Mouse (Mus musculus) hematopoietic stem cell, adult 5-6 weeks (primary cell): ENCODE measurements around the gene Dtnbp1. TPM values are rescaled to one million over a fixed set of nuclear protein-coding genes. Genes with fewer than 3 reads are reported as not detected.

Source experiments
- ATAC-seq, 2 experiments: fragments of 125-278 bp in 1 of 2; replicated peaks in 1 of 2; 2 replicates each; pipeline ENCODE4 v1.8.0; 2016 to 2017; ENCODE audit warnings: inconsistent platforms in 2 of 2, mild to moderate bottlenecking in 2 of 2, moderate number of reproducible peaks in 2 of 2, low read depth in 1 of 2, moderate TSS enrichment in 1 of 2; ENCODE audit not compliant: low FRiP score in 2 of 2, poor library complexity in 2 of 2, severe bottlenecking in 2 of 2, insufficient read depth in 1 of 2, low TSS enrichment in 1 of 2
- total RNA-seq: library from RNA; stranded (forward); fragments of 172-1452, 232-1000 nt; gene quantifications from 2 replicates; pipeline ENCODE4 v1.2.3, GENCODE M21; 2017

The Dtnbp1 gene
- total RNA-seq, 1 experiment from 2014 or later, result 121 TPM

- ATAC-seq, result no peak
Observed at GRCm38 (mm10) chr13:44886221-44886620, 115.7 kb downstream of the Dtnbp1 start.

GRCm38 (mm10) chr13:44881001-44881400 lies 120.9 kb downstream of the Dtnbp1 start:
- no peak for ATAC-seq

- no peak for ATAC-seq
Observed at GRCm38 (mm10) chr13:44876799-44877198, 125.1 kb downstream of the Dtnbp1 start.

Other genes with a start within 250 kb of the Dtnbp1 start
- not detected in 2 replicates for gene Gm9817, start 76.5 kb upstream of the Dtnbp1 start, total RNA-seq